Mouse (Mus musculus) bone marrow macrophage, adult 2 months (primary cell): ENCODE measurements around the gene Sdhaf1.

Source experiments
- CTCF ChIP-seq: IDR thresholded peaks from 2 replicates; pipeline ENCODE4 v1.5.1; 2012; ENCODE audit warnings: low read depth, mild to moderate bottlenecking, low read length, moderate library complexity
- POLR2A ChIP-seq: IDR thresholded peaks from 2 replicates; pipeline ENCODE4 v1.6.1; 2012; ENCODE audit warnings: mild to moderate bottlenecking, low read depth, low read length, borderline replicate concordance

DNA sequence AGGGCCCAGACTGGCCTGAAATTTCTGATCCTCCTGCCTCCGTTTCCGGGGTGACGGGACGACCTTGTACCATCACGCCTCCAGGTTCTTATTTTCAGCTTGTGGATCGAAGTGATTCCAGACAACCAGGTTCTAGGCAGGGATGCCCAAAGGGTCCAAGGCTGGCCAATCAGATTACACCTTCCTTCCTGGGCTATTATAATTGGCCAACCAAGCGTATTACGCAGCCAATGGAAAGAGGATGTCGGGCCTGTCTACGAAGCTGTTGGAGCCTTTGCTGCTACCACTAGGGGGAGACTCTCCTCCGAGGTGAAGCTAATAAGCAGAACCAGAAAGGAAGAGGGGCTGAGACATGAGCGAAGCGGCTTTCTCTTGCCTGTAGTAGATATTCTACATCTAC, 8.2 kb upstream of the Sdhaf1 start:
- TF ChIP-seq POLR2A (no peak), CTCF (peak; percentile 62)
